Mouse (Mus musculus) small intestine, adult 2 months (tissue): Measurements from ENCODE around the gene Gm28051.

Source experiments
- CTCF ChIP-seq: fragments of 200-500 bp; IDR thresholded peaks from 2 replicates; pipeline ENCODE4 v1.5.1; 2012; ENCODE audit warnings: low read depth, mild to moderate bottlenecking, control low read depth, inconsistent platforms, low read length, moderate library complexity, mixed read lengths; ENCODE audit not compliant: insufficient replicate concordance, insufficient read length; ENCODE audit errors: extremely low read depth
- POLR2A ChIP-seq: fragments of 200-500 bp; IDR thresholded peaks from 2 replicates; pipeline ENCODE4 v1.6.1; 2012; ENCODE audit warnings: low read depth, mild to moderate bottlenecking, control low read depth, inconsistent platforms, low read length, moderate library complexity

DNA sequence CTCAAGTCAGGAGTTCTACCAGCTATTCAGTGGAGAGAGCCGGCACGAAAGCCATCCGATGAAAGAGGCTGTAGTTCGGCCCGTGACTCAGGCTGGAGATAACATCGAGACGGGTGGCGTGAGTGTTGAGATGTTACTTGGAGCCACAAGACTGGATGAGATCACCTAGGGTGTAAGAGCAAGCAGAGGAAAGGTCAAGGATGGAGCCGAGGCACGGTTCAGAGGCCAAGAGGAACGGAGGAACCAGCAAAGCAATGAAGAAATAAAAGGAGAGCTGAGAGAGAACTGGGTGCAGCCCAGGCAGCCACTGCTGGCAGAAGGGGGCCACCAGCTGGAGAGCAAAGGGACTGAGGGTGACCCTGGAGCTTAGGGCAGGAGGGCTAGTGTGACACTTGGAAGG is 49.3 kb downstream of the Gm28051 start:
- TF ChIP-seq CTCF: peak; percentile 49; the same call in 1 of the 2 replicates
- no peak for TF ChIP-seq POLR2A
